Mouse (Mus musculus) liver, embryonic 11.5 days (tissue): ENCODE data around the gene E330009J07Rik. TPM values are rescaled to one million over a fixed set of nuclear protein-coding genes. Genes with fewer than 3 reads are reported as not detected.

Source experiments
- ATAC-seq: fragments of 200-750 bp; cut with Nextera tagmentation; replicated peaks from 2 replicates; pipeline ENCODE4 v1.8.0; 2017; ENCODE audit warnings: moderate number of reproducible peaks, mild to moderate bottlenecking, moderate TSS enrichment, moderate library complexity; ENCODE audit not compliant: low FRiP score
- DNase-seq: peaks from one replicate; pipeline ENCODE4 v3.0.0-alpha.2; 2017; ENCODE audit warnings: low spot score
- H3K27ac ChIP-seq: fragments of 300-500 bp; sonication (generic); 2 replicates; pipeline ENCODE4 v1.5.1; 2014; ENCODE audit warnings: mild to moderate bottlenecking, low read depth, low read length, control low read depth
- H3K27me3 ChIP-seq: fragments of 300-500 bp; sonication (generic); replicated peaks from 2 replicates; pipeline ENCODE4 v1.6.1; 2014; ENCODE audit warnings: low read length, mixed read lengths; ENCODE audit not compliant: control insufficient read depth, insufficient read depth
- H3K36me3 ChIP-seq: fragments of 300-500 bp; sonication (generic); 2 replicates; pipeline ENCODE4 v1.6.1; 2014; ENCODE audit warnings: mild to moderate bottlenecking, low read length, moderate library complexity, mixed read lengths; ENCODE audit not compliant: control insufficient read depth, insufficient read depth
- H3K4me1 ChIP-seq: fragments of 300-500 bp; sonication (generic); replicated peaks from 2 replicates; pipeline ENCODE4 v1.6.1; 2014; ENCODE audit warnings: low read length, mixed read lengths; ENCODE audit not compliant: control insufficient read depth, insufficient read depth
- H3K4me2 ChIP-seq: fragments of 300-500 bp; sonication (generic); 2 replicates; pipeline ENCODE4 v1.6.1; 2014; ENCODE audit warnings: mild to moderate bottlenecking, control low read depth, moderate library complexity
- H3K4me3 ChIP-seq: fragments of 300-500 bp; sonication (generic); 2 replicates; pipeline ENCODE4 v1.5.1; 2014; ENCODE audit warnings: low read depth, low read length, control low read depth
- H3K9ac ChIP-seq: fragments of 300-500 bp; sonication (generic); 2 replicates; pipeline ENCODE4 v1.6.1; 2014; ENCODE audit warnings: low read depth, low read length, control low read depth
- H3K9me3 ChIP-seq: fragments of 300-500 bp; sonication (generic); 2 replicates; pipeline ENCODE4 v1.6.1; 2016; ENCODE audit warnings: low read length, inconsistent platforms, mixed read lengths; ENCODE audit not compliant: control insufficient read depth
- WGBS: fragments of 180-500 bp; shearing (Covaris S2); extraction: QIAGEN DNeasy Blood & Tissue Kit; methylation state at CpG from one replicate; pipeline ENCODE4 v1.1.7; 2014; 5-methylcytosine and 5-hydroxymethylcytosine counted together
- polyA plus RNA-seq: library from polyadenylated mRNA; unstranded; fragments of >200 nt; fragmentation: Nextera tagmentation; extraction: Ambion mirVana; gene quantifications from 2 replicates; pipeline ENCODE4 v1.2.1, GENCODE M21; 2014

E330009J07Rik gene
- polyA plus RNA-seq, 1 experiment from 2014 or later: 5.5 TPM

DNA sequence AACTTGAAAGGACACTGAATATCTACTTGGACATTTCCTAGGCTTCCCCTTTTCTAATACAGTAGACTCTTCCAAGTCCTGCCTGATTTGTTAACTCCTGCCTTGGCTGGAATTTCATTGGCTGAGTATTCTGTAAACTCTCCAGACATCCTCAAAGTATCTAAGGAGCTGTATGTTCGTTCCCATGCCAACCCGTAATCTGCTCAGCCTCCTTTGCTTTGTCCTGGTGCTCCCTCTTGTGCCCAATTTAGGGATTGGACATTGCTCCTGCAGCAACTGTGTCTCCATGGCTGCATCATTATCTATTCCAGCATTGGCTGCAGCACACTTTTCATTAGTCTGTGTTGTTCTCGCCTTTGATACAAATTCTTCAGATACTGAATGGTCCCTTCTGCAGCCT, 42.7 kb downstream of the E330009J07Rik start:
- peak; percentile 40 for DNase-seq
- 50% methylated on average over 3 of the region's 3 CpGs for WGBS
- Histone ChIP-seq H3K4me1 (peaks cover 3% of the 10 kb centered on the region; the same call in 1 of the 2 replicates), H3K4me2 (no peak overlapping the region), H3K9me3 (no peaks in the 10 kb centered on the region), H3K27me3 (no peaks in the 10 kb centered on the region), H3K27ac (no peak overlapping the region), H3K9ac (no peak overlapping the region), H3K36me3 (peaks cover 4% of the 10 kb centered on the region; the same call in 1 of the 2 replicates), H3K4me3 (no peak overlapping the region)
- peak; percentile 44; the same call in 1 of the 2 replicates for ATAC-seq

DNA sequence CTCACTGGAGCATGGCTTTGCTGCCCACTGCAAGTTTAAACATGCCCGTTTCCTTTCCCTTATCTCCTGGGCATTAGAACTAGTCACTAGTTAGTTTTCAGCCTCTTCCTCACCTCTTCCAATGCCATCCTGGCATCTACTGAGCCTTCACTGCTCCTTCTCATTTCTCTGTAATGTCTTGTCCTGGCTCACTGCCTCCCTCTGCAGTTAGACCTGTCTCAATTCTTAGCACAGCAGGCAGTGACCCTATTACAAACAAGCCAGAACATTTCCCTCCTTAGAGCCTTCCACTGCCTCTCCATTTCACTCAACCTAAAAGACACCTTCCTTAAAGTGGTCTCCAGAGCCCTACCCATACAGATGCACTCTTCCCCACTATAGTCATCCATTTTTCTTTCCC, 45.0 kb downstream of the E330009J07Rik start:
- no peaks in the 10 kb centered on the region for H3K27me3 ChIP-seq
- no peak overlapping the region for H3K4me3 ChIP-seq
- DNase-seq: no peak
- H3K9ac ChIP-seq: no peak overlapping the region
- WGBS: 79% methylated on average over 1 of the region's 1 CpGs
- H3K27ac ChIP-seq: no peak overlapping the region
- no peak overlapping the region for H3K4me2 ChIP-seq
- H3K9me3 ChIP-seq: no peaks in the 10 kb centered on the region
- no peak for ATAC-seq
- peaks cover 3% of the 10 kb centered on the region; the same call in 1 of the 2 replicates for H3K4me1 ChIP-seq
- no peaks in the 10 kb centered on the region; the same call in 1 of the 2 replicates for H3K36me3 ChIP-seq

DNA sequence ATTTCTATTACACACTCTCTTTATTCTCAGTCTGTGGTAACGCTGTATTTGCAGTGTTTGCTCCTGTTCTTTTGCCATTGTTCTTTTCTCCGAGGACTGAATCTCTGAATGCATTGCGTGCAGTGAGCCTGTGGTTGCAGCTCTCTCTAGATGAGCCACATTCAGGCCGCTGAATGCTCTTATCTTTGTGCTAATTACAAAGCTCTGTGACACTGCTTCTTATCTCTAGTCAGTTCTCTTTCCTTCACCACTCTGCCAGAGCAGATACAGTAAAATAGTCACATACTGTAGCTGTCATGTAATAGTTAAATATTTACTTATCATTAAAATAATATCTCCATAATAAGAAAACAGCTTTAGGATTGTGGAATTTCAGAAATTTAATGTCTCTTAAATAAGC, 47.3 kb downstream of the E330009J07Rik start:
- 29% methylated on average over 4 of the region's 4 CpGs for WGBS
- Histone ChIP-seq H3K4me3 (no peak overlapping the region), H3K27ac (no peak overlapping the region), H3K27me3 (no peaks in the 10 kb centered on the region), H3K4me1 (peaks cover 3% of the 10 kb centered on the region; the same call in 1 of the 2 replicates), H3K36me3 (no peaks in the 10 kb centered on the region; the same call in 1 of the 2 replicates), H3K9ac (no peak overlapping the region), H3K9me3 (no peaks in the 10 kb centered on the region), H3K4me2 (peak overlapping the region; percentile 13)
- ATAC-seq: peak; percentile 88
- DNase-seq: no peak

DNA sequence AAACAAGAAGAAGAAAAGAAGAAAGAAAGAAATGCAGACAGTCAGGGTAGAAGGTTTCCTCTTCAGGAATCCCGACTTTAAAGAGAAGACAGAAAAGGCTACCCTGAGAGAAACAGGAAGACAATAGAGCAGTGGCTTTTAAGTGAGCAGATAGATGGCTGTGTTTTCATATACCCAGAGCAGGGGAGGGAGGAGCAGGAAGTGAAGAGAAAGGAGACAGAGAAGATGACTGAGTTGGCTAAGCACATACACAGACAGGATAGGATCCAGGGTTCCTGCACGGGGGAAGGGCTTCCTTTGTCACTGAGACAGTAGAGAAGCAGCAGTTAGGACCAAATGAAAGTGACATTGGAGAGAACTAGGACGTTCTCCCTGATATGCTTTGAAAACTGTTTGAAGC, 50.3 kb downstream of the E330009J07Rik start:
- no peak overlapping the region for H3K4me3 ChIP-seq
- no peaks in the 10 kb centered on the region; the same call in 1 of the 2 replicates for H3K36me3 ChIP-seq
- no peak overlapping the region for H3K27ac ChIP-seq
- no peak overlapping the region for H3K9ac ChIP-seq
- peaks cover 3% of the 10 kb centered on the region; the same call in 1 of the 2 replicates for H3K4me1 ChIP-seq
- 51% methylated on average over 3 of the region's 3 CpGs for WGBS
- no peak for DNase-seq
- no peak overlapping the region for H3K4me2 ChIP-seq
- no peaks in the 10 kb centered on the region for H3K9me3 ChIP-seq
- H3K27me3 ChIP-seq: no peaks in the 10 kb centered on the region
- ATAC-seq: no peak

DNA sequence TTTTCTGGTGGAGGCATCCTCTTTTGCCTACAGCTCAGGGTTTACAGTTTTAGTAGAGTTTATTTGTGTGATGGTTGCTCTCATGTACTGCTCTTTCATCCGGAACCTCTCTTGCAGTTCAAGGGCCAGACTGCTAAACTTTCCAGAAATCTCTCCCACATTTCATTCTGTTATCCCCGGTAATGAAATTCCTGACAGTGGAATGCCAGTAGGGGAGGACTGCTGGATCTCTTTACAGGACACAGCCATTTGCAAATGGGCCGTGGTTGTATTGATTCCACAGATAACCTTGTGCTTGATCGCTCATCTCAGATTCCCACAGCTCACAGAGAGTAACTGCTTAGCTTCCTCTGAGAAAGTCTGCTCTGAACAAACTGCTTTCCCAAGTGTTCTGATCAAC, 54.0 kb downstream of the E330009J07Rik start:
- 83% methylated on average over 4 of the region's 4 CpGs for WGBS
- Histone ChIP-seq H3K36me3 (0 out of 2 replicates have a peak, but pooled peaks cover 2% of the 10 kb centered on the region), H3K9ac (no peak overlapping the region), H3K4me3 (no peak overlapping the region), H3K9me3 (no peaks in the 10 kb centered on the region), H3K4me2 (no peak overlapping the region), H3K4me1 (no peaks in the 10 kb centered on the region), H3K27ac (no peak overlapping the region), H3K27me3 (no peaks in the 10 kb centered on the region)
- DNase-seq (no peak), ATAC-seq (no peak)

DNA sequence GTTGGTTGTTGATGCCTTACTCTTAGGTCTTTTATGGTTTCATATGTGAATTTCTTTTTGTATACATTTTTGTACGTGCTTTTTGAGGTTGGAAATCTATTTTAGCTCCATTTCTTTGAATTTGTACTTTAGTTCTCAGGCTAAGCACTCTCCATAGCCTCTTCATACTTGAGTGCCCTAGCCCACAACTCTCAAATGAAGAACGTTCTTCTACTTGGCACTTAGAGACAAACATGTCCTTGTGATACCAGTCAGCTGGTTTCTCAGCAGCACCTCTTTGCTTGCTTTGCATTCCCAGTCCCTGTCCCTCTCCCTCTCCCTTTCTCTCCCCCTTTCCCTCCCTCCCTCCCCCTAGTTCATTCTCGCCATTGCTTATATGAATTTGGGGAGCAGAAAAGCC, 55.8 kb downstream of the E330009J07Rik start:
- WGBS: 83% methylated on average over 3 of the region's 3 CpGs
- DNase-seq: no peak
- H3K27me3 ChIP-seq: no peaks in the 10 kb centered on the region
- no peaks in the 10 kb centered on the region for H3K4me1 ChIP-seq
- H3K27ac ChIP-seq: no peak overlapping the region
- no peaks in the 10 kb centered on the region for H3K9me3 ChIP-seq
- no peak for ATAC-seq
- no peak overlapping the region for H3K9ac ChIP-seq
- 0 out of 2 replicates have a peak, but pooled peaks cover 4% of the 10 kb centered on the region for H3K36me3 ChIP-seq
- no peak overlapping the region for H3K4me2 ChIP-seq
- no peak overlapping the region for H3K4me3 ChIP-seq

GRCm38 (mm10) chr6:40371031-40371430, 64.9 kb downstream of the E330009J07Rik start:
- no peak for ATAC-seq
- Histone ChIP-seq H3K27me3 (no peaks in the 10 kb centered on the region), H3K4me3 (no peak overlapping the region), H3K9ac (no peak overlapping the region), H3K27ac (no peak overlapping the region), H3K4me1 (no peaks in the 10 kb centered on the region), H3K4me2 (no peak overlapping the region), H3K36me3 (peaks cover 4% of the 10 kb centered on the region; the same call in 1 of the 2 replicates), H3K9me3 (no peaks in the 10 kb centered on the region)
- DNase-seq: no peak
- WGBS: 89% methylated on average over 6 of the region's 6 CpGs

GRCm38 (mm10) chr6:40353360-40353759, 82.6 kb downstream of the E330009J07Rik start:
- H3K27me3 ChIP-seq: no peaks in the 10 kb centered on the region
- H3K9me3 ChIP-seq: no peaks in the 10 kb centered on the region
- no peak for DNase-seq
- no peak overlapping the region for H3K9ac ChIP-seq
- no peak overlapping the region for H3K4me3 ChIP-seq
- ATAC-seq: no peak
- no peaks in the 10 kb centered on the region; the same call in 1 of the 2 replicates for H3K36me3 ChIP-seq
- no peaks in the 10 kb centered on the region for H3K4me1 ChIP-seq
- H3K4me2 ChIP-seq: no peak overlapping the region
- 90% methylated on average over 7 of the region's 7 CpGs for WGBS
- no peak overlapping the region for H3K27ac ChIP-seq
